Mouse (Mus musculus): ENCODE measurements at regions not wholly inside any gene's neighbourhood (a gene's known extent, or its start where the extent isn't known, plus 50 kb on each side); places are given as distances from the start of the nearest gene placed in this dataset.

DNA sequence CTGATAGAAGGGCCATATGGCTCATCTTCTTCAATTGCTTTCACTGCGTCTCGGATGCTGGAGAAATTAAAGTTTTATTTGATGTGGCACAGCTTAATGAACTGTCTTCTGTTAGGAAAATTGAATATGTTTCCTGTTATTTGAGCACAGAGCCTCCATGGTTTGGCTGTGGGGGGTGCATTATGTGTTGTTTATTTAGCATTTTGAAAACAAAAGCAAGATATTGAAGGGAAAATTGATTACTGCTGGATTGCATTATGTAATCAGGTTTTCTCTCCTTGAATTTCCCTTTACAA lies 268.8 kb downstream of the Meis1 start:
- Histone ChIP-seq H3K4me3 (replicated peaks) (no peak overlapping the region), H3K4me1 (replicated peaks) (peaks cover 29% of the 10 kb centered on the region), H3K4me2 (no peak overlapping the region), H3K9ac (no peak overlapping the region), H3K36me3 (replicated peaks) (no peaks in the 10 kb centered on the region), H3K27me3 (no peaks in the 10 kb centered on the region), H3K27ac (replicated peaks) (no peak overlapping the region), H3K9me3 (replicated peaks) (no peaks in the 10 kb centered on the region)
- WGBS (ENCODE audit: insufficient replicate concordance), result 35% methylated on average over 2 of the region's 2 CpGs
- no peak for ATAC-seq (ENCODE audit: insufficient read depth)

DNA sequence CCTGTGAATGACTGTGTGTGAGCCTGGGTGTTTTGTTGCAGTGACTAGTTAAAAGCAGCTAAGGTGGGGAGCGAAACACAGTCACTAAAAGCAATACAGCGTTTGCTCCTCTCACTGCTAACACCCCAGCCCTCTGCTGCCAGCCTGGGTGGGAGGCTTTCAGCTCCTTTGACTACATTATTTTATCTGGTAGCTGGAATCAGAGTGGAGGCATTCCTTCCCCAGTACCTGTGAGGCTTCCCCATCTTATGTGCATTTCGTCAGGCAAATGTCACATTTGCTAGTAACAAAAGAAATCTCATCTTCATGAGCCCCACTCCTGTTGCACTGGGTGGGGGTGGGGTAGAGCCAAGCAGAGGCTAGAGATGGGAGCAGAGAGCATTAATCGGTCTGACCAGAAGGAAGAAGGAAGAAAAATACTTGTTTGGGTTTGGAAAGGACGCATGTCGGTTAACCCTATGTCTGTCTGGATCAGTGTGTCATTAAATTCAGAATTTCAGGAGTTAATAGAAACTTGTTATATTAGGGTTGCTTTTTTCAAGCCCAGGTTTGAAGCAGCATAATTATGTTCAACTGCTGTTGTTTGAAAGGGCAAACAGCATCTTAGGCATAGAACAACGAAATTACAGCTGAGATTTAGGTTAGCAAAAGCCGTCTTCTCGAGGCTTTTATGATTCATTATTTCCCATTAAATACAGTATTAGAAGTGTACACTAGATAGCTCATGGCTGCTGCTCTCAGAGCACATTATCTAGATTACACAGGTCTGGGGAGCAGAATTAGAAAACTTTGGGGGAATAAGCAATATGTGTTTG lies 269.3 kb downstream of the Meis1 start:
- Histone ChIP-seq H3K27ac (replicated peaks) (no peak overlapping the region), H3K4me1 (replicated peaks) (peaks cover 29% of the 10 kb centered on the region), H3K9ac (no peak overlapping the region), H3K27me3 (no peaks in the 10 kb centered on the region), H3K36me3 (replicated peaks) (no peaks in the 10 kb centered on the region), H3K9me3 (replicated peaks) (no peaks in the 10 kb centered on the region), H3K4me2 (no peak overlapping the region), H3K4me3 (replicated peaks) (no peak overlapping the region)
- no peak; the same call in 1 of the 2 replicates for ATAC-seq (ENCODE audit: insufficient read depth)
- 42% methylated on average over 9 of the region's 9 CpGs for WGBS (ENCODE audit: insufficient replicate concordance)

DNA sequence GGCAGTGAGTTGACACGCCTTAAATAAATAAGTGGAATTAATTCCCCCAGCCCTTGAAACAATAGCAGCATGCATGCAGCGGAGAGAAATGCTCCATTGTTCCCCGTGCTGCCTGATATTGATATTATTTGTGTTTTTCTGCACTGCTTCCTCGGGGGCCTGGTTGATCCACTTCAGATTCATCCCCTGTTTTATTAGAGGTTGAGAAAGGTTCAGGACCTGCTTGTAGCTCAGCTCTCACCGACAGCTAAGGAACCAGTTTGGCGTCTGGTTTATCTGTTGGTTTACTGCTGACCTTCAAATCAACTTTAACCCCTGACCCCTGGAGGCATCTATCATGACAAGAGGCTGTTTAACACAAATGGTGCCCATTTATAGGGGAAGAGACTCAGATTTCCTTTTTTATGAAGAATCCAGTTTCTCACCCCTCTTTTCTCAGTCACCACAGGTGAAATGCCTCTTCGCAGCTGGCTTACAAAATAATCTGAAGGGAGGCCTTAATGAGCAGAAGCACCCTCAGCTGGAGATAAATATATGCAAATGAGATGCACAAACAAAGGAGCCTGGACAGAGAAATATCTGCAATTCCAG lies 270.8 kb downstream of the Meis1 start:
- no peak overlapping the region for H3K9ac ChIP-seq
- H3K4me3 ChIP-seq (replicated peaks), result no peak overlapping the region
- ATAC-seq (ENCODE audit: insufficient read depth), result no peak
- no peaks in the 10 kb centered on the region for H3K27me3 ChIP-seq
- H3K36me3 ChIP-seq (replicated peaks), result no peaks in the 10 kb centered on the region
- H3K9me3 ChIP-seq (replicated peaks), result no peaks in the 10 kb centered on the region
- H3K27ac ChIP-seq (replicated peaks), result no peak overlapping the region
- H3K4me2 ChIP-seq, result no peak overlapping the region
- 51% methylated on average over 7 of the region's 7 CpGs for WGBS (ENCODE audit: insufficient replicate concordance)
- peaks cover 23% of the 10 kb centered on the region for H3K4me1 ChIP-seq (replicated peaks)

DNA sequence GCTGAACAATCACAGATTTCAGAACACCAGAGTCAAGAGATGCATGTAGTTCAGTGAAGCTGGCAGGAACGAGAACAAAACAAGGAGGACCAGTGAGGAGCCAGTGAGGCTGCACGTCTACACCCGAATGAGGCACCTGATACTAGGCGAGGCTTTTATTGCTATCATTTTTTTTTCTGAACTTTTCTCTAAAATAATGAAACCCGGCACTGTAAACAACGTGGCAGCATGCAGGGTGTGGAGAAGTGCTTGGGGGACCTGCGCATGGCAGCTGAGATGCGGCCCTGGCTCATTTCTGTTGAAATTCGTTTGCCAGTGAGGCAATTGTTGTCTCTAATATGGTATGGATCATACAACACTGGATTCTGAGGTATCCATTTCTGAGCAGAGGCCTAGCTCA lies 271.4 kb downstream of the Meis1 start:
- Histone ChIP-seq H3K36me3 (replicated peaks) (no peaks in the 10 kb centered on the region), H3K4me2 (no peak overlapping the region), H3K9ac (no peak overlapping the region), H3K27me3 (no peaks in the 10 kb centered on the region), H3K4me1 (replicated peaks) (peaks cover 20% of the 10 kb centered on the region), H3K9me3 (replicated peaks) (no peaks in the 10 kb centered on the region), H3K27ac (replicated peaks) (no peak overlapping the region), H3K4me3 (replicated peaks) (no peak overlapping the region)
- WGBS (ENCODE audit: insufficient replicate concordance), result 68% methylated on average over 9 of the region's 9 CpGs
- ATAC-seq (ENCODE audit: insufficient read depth), result no peak

DNA sequence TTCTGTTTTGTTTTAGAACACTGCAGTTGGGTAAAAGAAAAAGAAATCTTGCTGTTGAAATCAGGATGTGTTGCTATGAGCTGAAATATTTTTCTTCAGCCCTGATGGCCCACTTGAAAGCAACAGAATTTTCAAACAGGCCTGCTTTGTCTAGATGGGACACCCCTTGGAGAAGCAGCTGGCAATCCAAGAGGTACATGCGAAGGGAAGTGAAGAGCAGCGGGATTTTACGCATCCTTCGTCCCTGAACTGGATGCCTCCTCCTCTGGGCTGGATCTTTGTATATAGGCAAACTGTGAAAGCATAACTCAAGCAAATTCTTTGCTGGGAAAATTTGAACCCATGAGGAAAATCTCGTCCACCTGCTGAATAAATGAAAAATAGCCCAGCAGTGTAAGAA lies 272.3 kb downstream of the Meis1 start:
- no peaks in the 10 kb centered on the region for H3K27me3 ChIP-seq
- H3K4me1 ChIP-seq (replicated peaks), result peaks cover 17% of the 10 kb centered on the region
- no peak overlapping the region for H3K4me3 ChIP-seq (replicated peaks)
- H3K36me3 ChIP-seq (replicated peaks), result no peaks in the 10 kb centered on the region
- 66% methylated on average over 5 of the region's 5 CpGs for WGBS (ENCODE audit: insufficient replicate concordance)
- no peak overlapping the region for H3K9ac ChIP-seq
- no peak for ATAC-seq (ENCODE audit: insufficient read depth)
- no peaks in the 10 kb centered on the region for H3K9me3 ChIP-seq (replicated peaks)
- H3K27ac ChIP-seq (replicated peaks), result no peak overlapping the region
- H3K4me2 ChIP-seq, result no peak overlapping the region

DNA sequence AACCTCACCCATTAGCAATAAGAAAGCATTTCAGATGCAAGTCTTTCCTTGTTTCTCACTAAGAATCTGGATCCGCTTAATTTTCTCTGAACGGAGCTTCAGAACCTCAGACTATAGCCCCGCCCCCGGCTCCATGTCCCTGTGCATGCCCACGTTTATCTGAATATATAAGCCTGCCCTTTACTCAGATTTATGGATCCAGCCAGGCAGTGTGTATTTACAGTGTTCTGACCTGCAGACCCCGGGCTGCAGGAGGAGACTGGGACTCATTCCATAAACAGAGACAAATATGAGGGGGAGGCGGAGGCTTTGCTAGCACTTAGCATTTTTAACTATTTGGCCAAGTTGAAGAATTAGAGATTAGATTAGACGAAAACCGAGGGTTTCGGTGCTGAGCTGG lies 272.9 kb downstream of the Meis1 start:
- H3K27ac ChIP-seq (replicated peaks), result no peak overlapping the region
- H3K9me3 ChIP-seq (replicated peaks), result no peaks in the 10 kb centered on the region
- H3K36me3 ChIP-seq (replicated peaks), result no peaks in the 10 kb centered on the region
- 0 out of 2 replicates have a peak, but pooled peaks cover 11% of the 10 kb centered on the region for H3K4me1 ChIP-seq (replicated peaks)
- H3K27me3 ChIP-seq, result no peaks in the 10 kb centered on the region
- no peak for ATAC-seq (ENCODE audit: insufficient read depth)
- 46% methylated on average over 10 of the region's 10 CpGs for WGBS (ENCODE audit: insufficient replicate concordance)
- no peak overlapping the region; the same call in 1 of the 2 replicates for H3K4me2 ChIP-seq
- H3K4me3 ChIP-seq (replicated peaks), result no peak overlapping the region
- no peak overlapping the region for H3K9ac ChIP-seq

DNA sequence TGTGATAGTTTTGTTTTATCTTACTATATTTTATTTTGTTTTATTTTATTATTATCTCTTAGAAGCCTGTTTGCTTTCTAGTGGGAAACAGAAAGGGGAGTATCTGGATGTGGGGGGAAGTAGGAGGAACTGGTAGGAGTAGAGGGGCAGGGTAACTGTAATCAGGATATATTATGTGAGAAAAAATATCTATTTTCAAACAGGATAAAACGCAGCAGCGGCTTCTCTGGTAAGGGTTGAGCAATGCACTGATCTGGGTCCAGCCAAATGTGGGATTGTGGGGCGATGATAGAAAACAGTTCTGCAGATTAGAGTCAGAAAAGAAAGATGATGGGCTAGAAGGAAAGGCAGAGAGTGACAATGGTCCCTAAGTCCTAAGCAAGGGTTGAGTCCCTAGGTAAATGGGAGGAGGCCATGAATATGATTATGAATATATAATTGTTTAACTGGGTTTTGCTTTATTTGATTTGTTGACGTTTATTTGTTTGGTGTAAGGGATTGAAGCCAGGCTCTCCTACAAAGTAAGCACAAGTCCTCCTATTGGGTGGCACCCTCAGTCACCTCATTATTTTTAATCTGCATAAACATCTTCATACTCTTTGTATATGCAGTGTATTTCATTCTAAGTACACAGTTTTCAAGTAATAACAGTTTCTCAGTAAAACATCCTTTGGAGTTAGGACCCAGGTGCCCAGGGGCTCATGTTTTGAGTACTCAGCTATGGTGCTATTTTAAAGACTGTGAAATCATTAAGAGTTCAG lies 283.7 kb downstream of the Meis1 start:
- no peak overlapping the region for H3K9ac ChIP-seq
- H3K27me3 ChIP-seq, result no peaks in the 10 kb centered on the region
- no peak for ATAC-seq (ENCODE audit: insufficient read depth)
- WGBS (ENCODE audit: insufficient replicate concordance), result 66% methylated on average over 4 of the region's 4 CpGs
- H3K27ac ChIP-seq (replicated peaks), result no peak overlapping the region
- H3K36me3 ChIP-seq (replicated peaks), result no peaks in the 10 kb centered on the region
- H3K4me2 ChIP-seq, result no peak overlapping the region
- H3K9me3 ChIP-seq (replicated peaks), result no peaks in the 10 kb centered on the region
- H3K4me1 ChIP-seq (replicated peaks), result no peaks in the 10 kb centered on the region
- H3K4me3 ChIP-seq (replicated peaks), result no peak overlapping the region

DNA sequence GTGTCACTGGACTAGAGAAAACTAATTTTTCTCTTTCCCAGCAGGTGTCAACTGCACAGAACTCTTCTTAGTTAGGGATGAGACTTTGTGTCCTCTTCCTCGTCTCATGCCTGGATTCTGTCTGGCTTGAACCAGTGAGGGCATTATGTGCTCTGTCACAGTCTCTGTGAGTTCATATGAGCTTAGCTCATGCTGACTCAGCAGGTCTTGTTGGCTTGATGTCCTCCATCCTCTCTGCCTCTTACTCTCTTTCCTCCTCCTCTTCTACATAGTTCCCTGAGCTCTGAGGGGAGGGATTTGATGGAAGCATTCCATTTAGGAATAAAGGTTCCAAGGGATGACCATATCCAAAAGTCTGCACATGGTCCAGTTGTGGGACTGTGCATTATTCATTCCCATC lies 284.7 kb downstream of the Meis1 start:
- H3K9ac ChIP-seq, result no peak overlapping the region
- WGBS (ENCODE audit: insufficient replicate concordance), result 56% methylated on average over 1 of the region's 1 CpGs
- no peak overlapping the region for H3K27ac ChIP-seq (replicated peaks)
- no peaks in the 10 kb centered on the region for H3K9me3 ChIP-seq (replicated peaks)
- no peaks in the 10 kb centered on the region for H3K27me3 ChIP-seq
- H3K36me3 ChIP-seq (replicated peaks), result no peaks in the 10 kb centered on the region
- H3K4me2 ChIP-seq, result no peak overlapping the region
- no peaks in the 10 kb centered on the region for H3K4me1 ChIP-seq (replicated peaks)
- H3K4me3 ChIP-seq (replicated peaks), result no peak overlapping the region
- no peak for ATAC-seq (ENCODE audit: insufficient read depth)

DNA sequence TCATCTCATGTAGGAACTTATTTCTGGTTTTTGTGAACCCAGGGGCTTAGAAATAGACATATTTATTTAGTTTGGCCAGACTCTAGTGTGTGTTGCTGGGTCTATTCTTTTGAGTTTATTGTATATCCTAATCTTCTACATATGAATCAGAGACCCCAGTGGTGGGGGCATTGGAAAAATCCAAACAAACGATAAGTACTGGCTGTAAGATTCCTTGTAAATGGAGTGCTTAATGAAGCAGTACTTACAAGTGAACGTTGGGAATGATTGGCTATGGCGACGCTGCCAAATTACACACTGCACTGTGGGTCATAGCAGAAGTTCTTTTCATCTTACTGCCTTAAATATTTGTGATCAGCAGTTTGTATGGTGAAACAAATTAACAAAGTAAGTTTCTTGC lies 289.0 kb downstream of the Meis1 start:
- Histone ChIP-seq H3K27me3 (no peaks in the 10 kb centered on the region), H3K9ac (no peak overlapping the region), H3K9me3 (replicated peaks) (no peaks in the 10 kb centered on the region), H3K4me1 (replicated peaks) (no peaks in the 10 kb centered on the region), H3K4me3 (replicated peaks) (no peak overlapping the region), H3K4me2 (no peak overlapping the region), H3K36me3 (replicated peaks) (no peaks in the 10 kb centered on the region), H3K27ac (replicated peaks) (no peak overlapping the region)
- 64% methylated on average over 4 of the region's 4 CpGs for WGBS (ENCODE audit: insufficient replicate concordance)
- ATAC-seq (ENCODE audit: insufficient read depth), result no peak

DNA sequence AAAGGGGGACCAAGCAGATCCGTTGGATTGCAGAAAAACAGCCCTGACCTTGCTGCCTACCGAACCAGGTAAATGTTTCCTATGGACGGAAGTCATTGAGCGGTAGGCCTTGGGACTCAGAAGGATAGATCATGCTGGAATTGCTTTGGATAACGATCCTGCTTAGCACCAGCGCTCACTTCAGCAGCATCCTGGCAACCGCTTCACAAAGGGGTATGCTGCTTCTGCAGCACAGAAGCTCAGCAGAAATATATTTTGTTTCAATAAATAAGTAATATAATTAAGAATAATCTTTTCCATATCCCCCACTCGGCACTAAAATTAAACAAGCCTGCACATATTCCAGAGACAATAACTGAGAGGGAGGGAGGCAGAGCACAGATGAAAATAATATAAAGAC lies 296.0 kb downstream of the Meis1 start:
- no peak overlapping the region for H3K4me2 ChIP-seq
- H3K27me3 ChIP-seq, result no peaks in the 10 kb centered on the region
- 69% methylated on average over 8 of the region's 8 CpGs for WGBS (ENCODE audit: insufficient replicate concordance)
- no peak overlapping the region for H3K4me3 ChIP-seq (replicated peaks)
- H3K36me3 ChIP-seq (replicated peaks), result no peaks in the 10 kb centered on the region
- H3K4me1 ChIP-seq (replicated peaks), result no peaks in the 10 kb centered on the region
- no peak for ATAC-seq (ENCODE audit: insufficient read depth)
- H3K9ac ChIP-seq, result no peak overlapping the region
- H3K9me3 ChIP-seq (replicated peaks), result no peaks in the 10 kb centered on the region
- H3K27ac ChIP-seq (replicated peaks), result no peak overlapping the region

DNA sequence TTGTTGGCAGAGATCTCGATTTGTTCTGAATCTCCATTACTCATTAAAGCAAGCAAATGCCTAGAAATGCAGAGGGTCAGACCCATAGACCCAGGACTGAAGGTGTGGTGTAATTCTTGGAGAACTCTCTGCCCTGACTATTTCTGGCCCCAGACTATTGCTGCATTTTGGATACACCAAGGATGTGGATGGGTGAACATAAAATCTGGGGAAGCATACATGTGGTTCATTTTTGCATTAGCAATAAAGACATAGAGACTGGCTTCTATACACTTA lies 303.0 kb downstream of the Meis1 start:
- H3K9me3 ChIP-seq (replicated peaks), result no peaks in the 10 kb centered on the region
- no peaks in the 10 kb centered on the region for H3K27me3 ChIP-seq
- H3K9ac ChIP-seq, result no peak overlapping the region
- no peaks in the 10 kb centered on the region for H3K4me1 ChIP-seq (replicated peaks)
- no peak overlapping the region for H3K27ac ChIP-seq (replicated peaks)
- no peak overlapping the region for H3K4me2 ChIP-seq
- no peak overlapping the region for H3K4me3 ChIP-seq (replicated peaks)
- WGBS (ENCODE audit: insufficient replicate concordance), result 34% methylated on average over 1 of the region's 1 CpGs
- H3K36me3 ChIP-seq (replicated peaks), result no peaks in the 10 kb centered on the region
- no peak for ATAC-seq (ENCODE audit: insufficient read depth)

Data from liver, embryonic 15.5 days (tissue).